Mouse (Mus musculus) adrenal gland, adult (tissue): Measurements from ENCODE around the gene Tnr.
"Not testable (repeated sequence)": the region's sequence is repeated elsewhere in the genome, so short reads cannot be mapped to it uniquely, and the experiment has no call there.

Experiments used
- DNase-seq, 2 experiments: peaks; one replicate each; pipeline ENCODE4 v3.0.0; 2022 to 2023; ENCODE audit warnings: low spot score in 1 of 2; ENCODE audit not compliant: inconsistent age in 2 of 2

The Tnr gene

GRCm38 (mm10) chr1:159928681-159929335 lies 405.2 kb downstream of the Tnr start:
- DNase-seq: peak; percentile 58 to 75

GRCm38 (mm10) chr1:159932092-159932491 lies 408.5 kb downstream of the Tnr start:
- DNase-seq: peak in 1 of 2 experiments; percentile 53

GRCm38 (mm10) chr1:159932598-159932997 lies 409.0 kb downstream of the Tnr start:
- DNase-seq: no peak

- no peak for DNase-seq
These were observed 414.9 kb downstream of the Tnr start for GRCm38 (mm10) chr1:159938449-159938848.

- no peak for DNase-seq
These were observed 415.8 kb downstream of the Tnr start for GRCm38 (mm10) chr1:159939335-159939734.

GRCm38 (mm10) chr1:159953526-159953925 lies 430.0 kb downstream of the Tnr start:
- DNase-seq: no peak

GRCm38 (mm10) chr1:159963351-159963750 lies 439.8 kb downstream of the Tnr start:
- no peak for DNase-seq

GRCm38 (mm10) chr1:159966286-159966685 lies 442.7 kb downstream of the Tnr start:
- not testable (repeated sequence) for DNase-seq

GRCm38 (mm10) chr1:159968395-159968794 lies 444.8 kb downstream of the Tnr start:
- peak; percentile 33 to 71 for DNase-seq

GRCm38 (mm10) chr1:159977786-159978185 lies 454.2 kb downstream of the Tnr start:
- peak; percentile 74 to 84 for DNase-seq

GRCm38 (mm10) chr1:159979096-159979495 lies 455.5 kb downstream of the Tnr start:
- DNase-seq: peak in 1 of 2 experiments; percentile 32

GRCm38 (mm10) chr1:159980355-159980754 lies 456.8 kb downstream of the Tnr start:
- no peak for DNase-seq
